Mouse (Mus musculus): Measurements from ENCODE around the gene Cfap44. TPM values are rescaled to one million over a fixed set of nuclear protein-coding genes. Genes with fewer than 3 reads are reported as not detected.

The Cfap44 gene
- total RNA-seq, 4 experiments from 2014 or later, result 11.5 to 18.0 (median 17.3) TPM

DNA sequence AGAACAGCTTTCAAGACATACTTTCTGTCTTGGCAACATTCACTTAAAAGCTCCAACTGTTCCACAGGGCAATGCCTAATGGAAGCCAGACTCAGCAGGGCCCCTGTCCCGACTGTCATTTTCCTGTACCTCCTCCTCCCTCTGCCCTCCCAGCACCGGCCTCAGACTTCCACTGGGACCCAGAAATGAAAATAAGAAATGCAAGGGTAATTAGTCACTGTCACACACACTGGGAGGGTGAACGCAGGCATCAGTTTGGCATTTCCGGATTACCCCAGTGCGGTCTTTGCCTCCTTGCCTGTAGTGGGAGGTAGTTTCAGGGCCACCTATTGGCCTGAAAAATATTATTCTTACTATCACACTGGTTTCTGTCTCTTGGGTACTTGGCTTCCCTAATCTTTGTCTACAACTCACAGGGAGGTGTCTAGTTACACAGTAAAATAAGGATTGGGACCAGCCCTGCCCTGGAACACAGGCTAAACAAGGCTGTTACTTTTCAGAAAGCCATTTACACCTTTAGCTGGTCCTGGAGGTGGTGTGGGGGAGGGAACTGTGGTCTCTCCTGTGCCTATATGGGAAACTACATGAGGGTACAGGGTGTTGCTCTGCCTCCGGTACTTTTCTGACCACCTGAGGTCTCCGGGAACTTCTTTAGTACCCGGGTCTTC is 100.0 kb downstream of the Cfap44 start:
- DNase-seq (ENCODE audit: low spot score in 2 of 2), result no peak

DNA sequence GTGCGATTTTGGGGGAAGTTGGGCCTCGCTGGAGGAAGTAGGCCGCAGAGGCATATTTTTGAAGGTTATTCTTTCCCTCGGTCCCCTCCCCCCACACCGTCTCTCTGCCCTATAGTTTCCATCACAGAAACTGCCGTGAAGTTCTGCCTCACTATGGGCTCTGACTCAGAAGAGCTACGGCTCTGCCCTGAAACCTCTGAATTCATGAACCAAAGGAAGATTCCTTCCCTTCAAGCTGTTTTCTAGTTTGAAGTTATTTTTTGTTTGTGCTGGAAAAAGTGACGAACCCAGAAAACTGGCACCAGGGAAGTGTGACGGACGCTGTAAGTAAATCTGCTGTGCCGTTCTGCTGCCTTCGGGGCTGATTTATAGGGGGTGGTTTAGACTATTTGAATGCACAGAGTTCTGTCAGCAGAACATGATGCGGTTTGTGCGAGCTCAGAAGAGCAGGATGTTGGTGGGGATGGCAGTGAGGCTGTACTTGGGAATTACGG is 102.4 kb downstream of the Cfap44 start:
- no peak for DNase-seq (ENCODE audit: low spot score in 2 of 2)

DNA sequence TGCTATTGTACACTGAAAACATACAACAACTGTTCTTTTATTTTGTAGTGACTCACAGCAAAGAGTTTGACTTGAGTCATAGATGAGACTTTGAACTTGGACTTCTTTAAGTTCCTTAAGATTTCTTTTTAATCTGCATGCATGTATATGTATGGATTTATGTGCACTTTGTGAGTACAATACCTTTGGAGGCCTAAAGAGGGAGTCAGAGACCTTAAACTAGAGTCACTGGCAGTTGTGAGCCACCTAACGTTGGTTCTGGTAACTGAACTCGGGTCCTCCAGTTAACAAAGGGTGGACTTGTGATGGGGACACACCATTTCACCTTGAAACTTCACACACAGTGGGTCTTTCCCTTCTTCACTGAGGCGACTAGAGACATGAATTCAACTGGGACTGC is 103.9 kb downstream of the Cfap44 start:
- no peak for DNase-seq (ENCODE audit: low spot score in 2 of 2)

DNA sequence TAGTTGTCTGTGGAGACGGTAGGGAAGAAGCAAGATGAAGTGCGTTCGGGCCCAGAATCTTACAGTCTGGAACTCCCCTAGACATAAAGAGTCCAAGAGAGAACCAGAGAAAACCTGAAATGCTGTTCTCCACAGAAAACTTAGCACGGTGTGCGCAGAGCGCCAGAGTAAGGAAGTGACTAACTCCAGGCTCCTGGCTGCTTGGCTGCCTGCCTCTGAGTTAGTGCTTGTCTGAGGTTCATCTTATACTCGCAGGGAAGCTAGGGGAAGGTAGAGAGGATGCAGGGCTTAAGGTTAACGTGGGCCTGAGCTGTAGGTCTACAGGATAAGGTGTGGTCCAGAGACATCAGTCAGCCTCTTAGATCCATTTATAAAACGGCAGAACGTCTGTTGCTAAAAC is 107.2 kb downstream of the Cfap44 start:
- DNase-seq (ENCODE audit: low spot score in 2 of 2), result no peak

DNA sequence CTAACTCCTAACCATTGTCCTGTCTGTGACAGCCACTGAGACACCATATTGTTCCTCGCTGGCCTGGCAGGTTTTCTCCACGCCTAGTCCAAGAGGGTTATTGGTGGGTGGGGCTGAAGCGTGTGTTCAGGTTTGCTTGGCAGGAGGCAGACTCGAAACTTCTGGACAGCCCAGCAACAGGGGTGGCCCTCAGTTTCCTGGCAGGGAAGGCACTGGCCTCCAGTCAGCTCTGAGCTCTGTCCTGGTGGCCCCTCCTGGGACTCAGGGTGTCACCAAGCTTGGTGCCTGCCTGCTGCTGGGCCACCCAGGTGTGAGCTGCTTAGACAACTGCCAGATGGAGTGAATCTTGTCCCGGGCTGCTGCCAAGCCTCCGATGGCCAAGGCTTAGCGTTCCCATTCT is 107.7 kb downstream of the Cfap44 start:
- no peak for DNase-seq (ENCODE audit: low spot score in 2 of 2)

DNA sequence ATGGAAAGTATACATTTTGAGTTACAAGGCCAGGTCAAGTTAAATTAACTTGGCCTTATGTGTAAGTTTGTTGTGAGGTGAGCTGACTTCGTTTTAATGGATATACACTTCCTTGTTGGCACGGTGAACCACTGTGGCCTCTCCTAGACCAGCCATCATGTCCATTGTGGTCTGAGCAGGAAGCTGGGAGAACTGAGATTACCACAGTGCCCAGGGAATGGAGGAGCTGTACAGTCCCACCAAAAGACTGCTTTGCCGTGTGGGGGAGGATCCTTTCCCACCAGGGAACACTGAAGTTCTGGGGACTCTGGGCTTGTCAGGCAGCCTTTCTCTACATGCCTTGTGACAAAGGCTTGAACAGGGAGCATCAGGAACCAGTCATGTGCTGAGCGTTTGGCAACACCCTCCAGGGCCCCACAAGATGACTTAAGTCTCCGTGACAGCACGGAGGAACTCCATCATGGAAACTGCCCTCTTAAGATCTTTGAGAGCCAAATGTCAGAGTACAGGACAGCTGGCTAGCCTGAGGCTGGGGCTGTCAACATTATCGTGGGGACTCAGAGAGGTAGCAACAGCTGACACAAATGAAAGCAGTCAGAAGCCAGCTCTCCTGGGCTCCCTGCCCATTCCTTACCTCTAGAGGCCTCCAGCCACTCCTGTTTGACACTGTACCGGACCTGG is 108.4 kb downstream of the Cfap44 start:
- no peak for DNase-seq (ENCODE audit: low spot score in 2 of 2)

DNA sequence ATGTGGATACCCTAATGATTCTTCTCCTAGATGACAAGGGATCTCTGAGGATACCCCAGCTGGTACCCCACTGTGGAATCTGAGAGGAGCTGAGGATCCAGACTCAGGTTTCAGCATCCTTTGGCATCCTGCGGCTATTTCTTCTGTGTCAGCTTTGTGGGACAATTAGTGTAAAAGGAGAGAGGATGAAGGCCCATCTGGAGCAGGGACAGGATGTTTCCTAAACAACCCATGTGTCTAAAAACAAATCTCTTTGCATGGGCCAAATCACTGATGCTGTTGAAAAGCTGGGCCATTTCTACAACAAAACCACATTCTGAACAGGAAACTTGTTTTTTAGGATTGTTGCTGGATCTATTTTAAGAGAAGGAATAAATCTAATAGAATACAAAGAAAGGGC is 110.6 kb downstream of the Cfap44 start:
- DNase-seq (ENCODE audit: low spot score in 2 of 2), result no peak

DNA sequence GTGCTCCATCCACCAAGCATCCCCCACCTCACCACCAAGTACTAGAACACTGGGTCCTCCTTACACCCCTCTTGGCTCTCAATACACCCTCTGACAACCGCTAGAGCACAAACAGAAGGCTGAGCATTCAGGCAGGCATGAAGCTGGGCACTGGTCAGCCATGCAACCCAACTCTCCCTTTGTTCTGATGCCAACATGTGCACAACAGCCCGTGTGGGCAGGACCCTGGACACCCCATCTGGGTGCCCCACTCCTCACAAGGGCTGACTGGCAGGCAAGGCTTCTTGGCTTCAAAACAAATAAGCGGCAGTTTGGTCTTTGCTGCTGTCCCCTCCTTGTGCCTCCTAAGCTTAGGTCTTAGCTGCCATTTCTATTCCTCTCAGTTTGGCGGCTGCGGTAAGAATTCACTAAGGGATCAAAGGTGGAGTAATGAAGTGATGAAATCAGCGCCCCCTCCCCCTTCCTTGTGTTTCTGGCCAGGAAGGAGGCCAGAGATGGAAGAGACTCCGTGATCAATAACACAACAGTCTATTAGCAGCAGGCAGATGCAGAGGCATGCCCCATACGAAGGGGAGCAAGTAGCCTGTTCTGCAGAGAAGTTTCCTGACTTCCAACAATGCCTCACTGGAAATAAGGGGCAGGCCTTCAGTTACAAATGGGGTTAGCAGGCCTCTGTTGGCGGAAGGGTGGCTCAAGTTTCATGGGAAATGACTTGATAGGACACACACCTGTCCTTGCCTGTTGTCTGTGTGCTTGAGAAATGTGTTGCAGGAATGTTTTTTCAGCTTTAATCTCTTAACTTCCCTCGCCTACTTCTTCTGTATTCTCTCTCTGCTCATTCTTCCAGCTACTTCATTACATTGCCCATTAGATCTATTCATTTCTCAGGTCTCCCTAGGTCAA is 112.7 kb downstream of the Cfap44 start:
- DNase-seq (ENCODE audit: low spot score in 2 of 2), result no peak

DNA sequence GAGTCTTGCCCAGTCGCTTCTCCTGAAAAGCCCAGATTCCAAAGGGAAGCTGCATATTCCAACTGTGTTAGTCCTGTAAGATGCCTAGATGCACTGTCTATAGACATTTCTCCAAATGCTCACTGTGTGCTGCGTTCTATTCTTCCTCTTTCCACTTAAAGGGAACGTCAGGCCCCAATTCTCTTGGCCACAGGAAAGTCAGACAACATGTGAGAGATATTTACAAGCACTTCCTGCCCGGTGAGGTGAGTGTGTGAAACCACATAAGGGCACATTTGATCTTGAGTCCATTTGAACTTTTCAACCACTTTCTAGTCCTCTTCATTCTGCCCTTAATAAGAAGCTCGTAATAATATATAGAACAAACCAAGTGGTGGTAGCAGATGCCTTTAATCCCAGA is 113.4 kb downstream of the Cfap44 start:
- DNase-seq (ENCODE audit: low spot score in 2 of 2), result no peak

DNA sequence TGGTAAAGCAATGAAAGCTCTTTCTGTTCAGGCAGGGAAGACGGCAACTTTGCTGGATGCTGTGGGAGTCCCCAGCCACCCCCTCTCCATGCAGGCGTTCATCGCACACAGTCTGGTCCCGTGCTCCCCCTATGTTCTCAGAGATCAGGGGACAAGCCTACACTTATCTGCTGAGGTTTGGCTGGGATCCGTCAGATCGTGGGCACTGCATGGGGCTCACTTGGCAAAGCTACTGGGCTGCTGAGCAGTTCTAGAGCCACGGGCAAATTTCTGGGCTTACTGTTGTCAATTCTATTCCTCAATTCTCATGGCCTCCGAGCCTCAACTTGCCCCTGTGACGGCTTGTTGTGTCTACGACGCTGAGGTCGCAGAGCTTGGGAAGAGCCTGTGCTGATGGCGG is 114.2 kb downstream of the Cfap44 start:
- DNase-seq (ENCODE audit: low spot score in 2 of 2), result no peak

DNA sequence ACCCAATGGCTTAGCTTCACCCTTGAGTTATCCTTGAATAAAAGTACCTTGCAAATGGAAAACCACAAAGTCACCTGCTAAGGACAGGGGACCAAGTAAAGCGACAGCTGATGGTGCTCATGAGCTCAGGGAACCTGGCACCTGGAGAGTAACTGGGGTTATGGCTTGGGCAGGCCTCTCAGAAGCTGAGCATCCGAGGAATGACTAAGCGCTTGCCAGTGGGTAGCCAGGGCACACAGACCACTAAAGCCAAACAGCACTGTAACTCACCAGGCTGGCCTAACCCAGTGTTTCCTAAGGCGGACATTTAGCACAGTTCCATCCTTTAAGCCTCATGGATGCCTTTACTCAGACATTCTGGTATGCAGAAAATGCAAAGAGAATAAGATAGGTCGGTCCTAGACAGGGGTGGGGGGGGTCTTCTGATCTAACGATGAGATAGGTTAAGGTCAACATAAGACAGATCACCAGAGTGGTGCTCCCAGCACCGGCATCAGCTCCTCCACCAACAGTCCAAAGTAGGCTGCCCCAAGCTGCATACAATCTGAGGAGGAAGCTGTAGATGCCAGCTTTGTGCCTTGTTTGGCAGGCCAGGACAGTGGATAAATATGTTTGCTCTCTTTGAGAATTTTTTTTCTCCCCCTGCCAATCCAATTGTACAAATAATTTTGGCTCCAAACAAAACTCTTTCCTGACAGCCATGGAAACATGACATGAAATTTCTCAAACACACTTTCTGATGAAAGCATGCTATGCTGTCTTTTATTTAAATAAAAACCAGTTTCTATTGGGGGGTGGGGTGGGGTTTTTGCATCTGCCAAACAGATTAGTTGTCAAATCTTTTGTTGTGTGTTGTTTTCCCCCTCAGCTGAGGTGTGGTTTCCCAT is 115.1 kb downstream of the Cfap44 start:
- DNase-seq (ENCODE audit: low spot score in 2 of 2), result no peak

DNA sequence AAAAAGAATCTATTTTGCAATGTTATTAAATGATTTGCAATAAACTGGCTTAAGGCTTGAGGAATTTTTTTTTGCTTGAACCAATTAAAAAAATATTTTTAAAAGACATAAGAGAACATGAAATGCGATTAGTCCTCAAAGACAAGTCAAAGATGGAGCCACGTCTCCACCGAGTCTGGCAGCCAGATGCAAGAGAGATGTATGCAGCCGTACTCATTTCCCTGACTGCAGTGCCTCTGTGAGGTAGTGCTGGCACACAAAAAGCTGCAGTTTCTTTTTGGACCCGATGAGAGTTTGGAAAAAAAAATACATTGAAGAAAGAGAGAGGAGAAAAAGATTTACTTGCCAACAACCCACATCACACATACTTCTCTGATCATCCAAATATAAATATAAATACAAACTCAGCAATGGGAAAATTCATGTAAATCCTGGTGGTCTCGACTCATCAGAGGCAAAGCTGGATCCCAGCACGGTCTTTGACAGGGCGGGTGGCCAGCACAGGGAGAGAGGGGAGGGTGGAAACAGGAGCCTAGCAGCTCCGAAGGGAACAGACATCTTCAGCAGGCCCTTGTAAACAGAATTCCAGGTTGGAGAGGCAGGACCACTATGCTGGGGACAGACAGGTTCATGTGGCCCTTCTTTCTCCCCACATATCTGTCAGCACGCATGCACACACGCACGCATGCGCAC is 116.1 kb downstream of the Cfap44 start:
- DNase-seq (ENCODE audit: low spot score in 2 of 2), result no peak

DNA sequence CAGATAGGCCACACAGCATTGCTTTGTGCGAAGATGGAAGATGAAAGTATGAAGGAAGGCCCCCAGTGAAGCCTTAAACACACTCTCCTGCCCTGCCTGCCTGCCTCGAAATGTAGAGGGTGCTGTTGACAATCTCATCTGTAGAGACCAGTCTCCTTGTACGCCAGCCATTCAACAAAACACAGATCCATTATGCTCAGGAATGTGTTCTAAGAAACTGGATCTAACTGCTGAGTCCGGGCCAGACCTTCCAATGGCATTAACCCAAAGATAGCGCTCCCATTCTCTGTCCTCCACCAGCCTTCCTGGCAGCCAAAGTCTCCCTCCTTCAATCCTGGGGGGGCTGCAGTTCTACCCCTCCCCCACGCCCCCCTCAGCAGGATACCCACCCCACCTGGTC is 121.9 kb downstream of the Cfap44 start:
- no peak for DNase-seq (ENCODE audit: low spot score in 2 of 2)

DNA sequence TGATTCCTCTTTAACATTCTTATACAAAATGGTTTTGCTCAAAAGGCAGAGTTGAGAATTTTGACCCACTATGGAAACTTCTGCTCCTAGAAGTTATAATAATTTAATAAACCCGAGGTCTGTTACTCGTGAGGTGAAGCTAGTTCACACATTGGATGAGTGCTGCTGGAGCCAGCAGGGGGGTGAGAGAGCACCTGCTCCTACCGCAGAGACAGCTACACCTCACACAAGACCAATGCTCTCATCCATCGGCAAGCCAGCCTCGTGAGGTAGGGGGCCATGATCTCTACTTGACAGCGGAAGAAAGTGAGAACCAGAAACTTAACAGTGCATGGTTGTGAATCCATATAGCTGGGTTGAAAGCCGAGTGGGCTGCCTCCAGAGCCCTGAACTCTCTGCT is 129.0 kb downstream of the Cfap44 start:
- DNase-seq (ENCODE audit: low spot score in 2 of 2), result no peak

DNA sequence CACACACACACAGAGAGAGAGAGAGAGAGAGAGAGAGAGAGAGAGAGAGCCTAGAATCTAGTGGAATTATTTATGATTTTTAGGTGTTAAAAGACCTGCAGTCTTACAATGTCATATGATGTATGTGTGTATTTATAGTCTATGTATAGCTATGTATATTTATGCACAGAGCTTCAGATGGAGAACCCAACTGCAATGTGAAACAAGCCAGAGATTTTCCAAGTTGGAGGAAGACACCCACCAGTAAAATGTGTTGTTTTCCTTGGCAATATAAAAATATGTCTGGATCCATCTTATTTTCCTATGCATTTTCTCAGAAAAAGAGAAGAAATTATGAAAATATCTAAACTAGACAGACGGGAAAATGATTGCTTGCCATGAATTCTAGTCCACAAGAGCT is 131.4 kb downstream of the Cfap44 start:
- no peak for DNase-seq (ENCODE audit: low spot score in 2 of 2)

DNA sequence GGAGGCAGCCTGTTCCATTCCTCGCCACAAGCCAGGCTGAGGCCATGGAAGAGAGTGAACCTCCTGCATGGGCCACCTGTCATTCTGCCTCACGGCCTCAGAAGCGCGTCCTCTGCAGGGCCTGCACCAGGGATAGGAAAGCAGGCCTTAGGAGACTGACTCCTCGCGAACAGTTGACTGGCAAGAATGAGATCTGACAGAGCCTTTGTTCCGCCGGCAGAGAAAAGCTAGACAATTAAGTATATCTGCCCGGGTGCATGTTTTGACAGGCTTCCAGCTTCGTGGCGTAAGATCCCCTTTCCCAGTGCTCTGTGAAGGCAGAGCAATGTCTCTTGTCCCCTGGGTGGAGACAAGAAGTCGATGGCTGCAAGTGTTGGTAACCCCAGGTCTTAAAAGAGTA is 132.1 kb downstream of the Cfap44 start:
- no peak for DNase-seq (ENCODE audit: low spot score in 2 of 2)

DNA sequence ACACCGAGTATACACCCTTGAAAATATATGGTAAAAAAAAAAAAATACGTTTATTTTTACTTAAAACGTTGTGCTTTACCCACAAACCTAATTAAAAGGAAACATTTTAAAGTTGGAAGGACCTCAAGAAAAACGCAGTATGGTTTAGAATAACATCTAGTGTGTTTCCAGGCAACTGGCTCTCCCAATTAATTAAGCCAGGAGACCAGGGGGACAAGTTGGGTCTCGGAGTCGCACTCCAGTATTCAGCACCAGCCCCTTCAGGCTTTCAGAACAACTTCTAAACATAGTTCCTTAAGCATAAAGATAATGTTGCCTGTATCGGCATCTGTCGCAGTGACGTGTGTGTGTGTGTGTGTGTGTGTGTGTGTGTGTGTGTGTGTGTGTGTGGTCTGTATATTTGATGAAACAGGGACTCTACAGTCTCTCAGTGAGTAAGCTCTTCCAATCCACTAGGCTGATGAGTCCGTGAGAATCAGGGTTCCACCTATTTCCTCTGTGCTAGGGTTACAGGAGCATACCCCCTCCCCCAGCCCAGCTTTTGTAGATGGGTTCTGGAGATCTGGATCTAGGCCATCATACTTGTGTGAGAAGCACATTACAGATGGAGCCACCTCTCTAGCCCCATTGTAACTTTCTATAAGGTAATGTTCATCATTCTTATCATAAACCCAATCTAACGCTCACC is 132.8 kb downstream of the Cfap44 start:
- DNase-seq (ENCODE audit: low spot score in 2 of 2), result no peak

DNA sequence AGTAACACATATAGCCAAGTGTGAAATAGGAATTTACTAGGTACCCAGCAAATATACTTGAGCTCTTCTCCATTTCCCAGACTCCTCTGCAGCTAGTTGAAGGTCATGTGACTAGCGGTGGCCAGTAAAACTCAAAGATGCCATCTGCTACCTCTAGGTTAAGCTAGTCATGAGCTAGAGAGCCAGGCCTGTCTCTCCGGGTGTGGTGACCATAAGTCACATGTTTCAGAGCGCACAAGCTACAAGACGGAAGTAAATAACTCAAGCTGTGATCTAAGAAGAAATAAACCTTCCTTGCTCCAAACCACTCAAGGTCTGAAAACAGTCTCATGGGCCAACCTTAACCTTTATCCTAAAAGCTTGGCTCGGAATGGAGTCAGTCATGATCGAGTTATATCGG is 134.4 kb downstream of the Cfap44 start:
- no peak for DNase-seq (ENCODE audit: low spot score in 2 of 2)

DNA sequence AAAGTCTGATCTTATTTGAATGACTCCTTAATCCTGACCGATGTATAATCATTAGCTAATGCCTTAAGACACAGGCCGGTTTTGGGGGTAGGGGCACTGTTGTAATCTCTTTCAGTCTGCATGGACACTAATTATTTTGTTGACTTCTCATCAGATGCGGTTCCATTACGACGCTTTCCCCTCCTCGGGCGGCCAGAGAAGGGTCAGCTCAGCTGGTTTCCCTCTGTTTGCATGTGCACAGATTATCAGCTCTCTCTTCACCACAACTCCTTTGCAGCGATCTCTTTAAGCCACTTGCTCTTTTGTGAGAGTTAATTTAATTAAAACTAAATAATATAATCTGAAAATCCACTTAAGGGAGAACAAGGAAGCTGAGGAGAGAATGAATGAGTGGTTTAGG is 135.1 kb downstream of the Cfap44 start:
- no peak for DNase-seq (ENCODE audit: low spot score in 2 of 2)

DNA sequence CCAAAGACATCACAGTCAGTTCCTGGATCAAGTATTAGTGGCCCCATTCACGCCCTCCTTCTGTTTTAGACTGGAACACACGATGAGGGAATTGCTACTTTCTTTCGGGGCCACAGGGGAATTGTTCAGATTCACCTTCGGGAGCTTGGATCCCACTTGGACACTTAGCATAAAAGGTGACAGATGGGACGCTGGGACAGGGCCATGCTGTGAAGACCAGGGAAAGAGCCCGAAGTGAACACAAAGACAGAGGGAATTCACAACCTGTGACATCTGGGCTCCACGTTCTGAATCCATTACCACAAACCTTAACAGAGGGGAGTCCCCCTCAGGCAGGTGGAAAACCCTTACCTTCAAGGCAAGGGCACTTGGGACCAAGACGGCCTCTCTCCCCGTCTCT is 135.6 kb downstream of the Cfap44 start:
- no peak for DNase-seq (ENCODE audit: low spot score in 2 of 2)

All from layer of hippocampus, adult 8-10 months (tissue).